Mouse (Mus musculus) thymus, postnatal 10 days (tissue): ENCODE results near the gene Insc.
A peak's percentile ranks its signal among the peaks of the same experiment; 100 is the strongest.

ENCODE experiments used
- DNase-seq, 2 experiments: peaks; one replicate each; pipeline ENCODE4 v3.0.0; 2021; ENCODE audit warnings: low spot score in 2 of 2

Gene Insc

GRCm38 (mm10) chr7:114743022-114743780, at the start of gene Insc:
TSS of gene Insc (plus strand) at chr7:114743694.
- no peak for DNase-seq

DNA sequence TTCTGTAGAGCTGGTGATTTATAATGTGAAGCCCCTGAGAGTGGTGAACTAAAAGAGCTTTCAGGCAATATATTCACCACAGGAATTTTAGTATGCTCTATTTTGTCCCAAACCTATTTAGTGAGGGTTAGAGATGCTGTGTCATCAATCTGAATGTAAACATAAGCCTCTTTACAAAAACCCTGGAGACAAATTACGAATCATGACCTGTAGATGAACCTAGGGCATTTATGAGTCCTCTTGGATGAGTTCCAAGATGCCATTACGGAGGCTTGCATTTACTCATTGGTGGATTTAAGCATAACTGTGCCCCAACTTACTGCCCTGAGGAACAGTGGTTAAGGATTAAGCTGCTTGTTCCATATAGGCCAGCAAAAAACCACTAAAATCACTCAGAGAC, 42.6 kb upstream of the Insc start:
- no peak for DNase-seq

GRCm38 (mm10) chr7:114706716-114707115, 36.8 kb upstream of the Insc start:
- no peak for DNase-seq

DNA sequence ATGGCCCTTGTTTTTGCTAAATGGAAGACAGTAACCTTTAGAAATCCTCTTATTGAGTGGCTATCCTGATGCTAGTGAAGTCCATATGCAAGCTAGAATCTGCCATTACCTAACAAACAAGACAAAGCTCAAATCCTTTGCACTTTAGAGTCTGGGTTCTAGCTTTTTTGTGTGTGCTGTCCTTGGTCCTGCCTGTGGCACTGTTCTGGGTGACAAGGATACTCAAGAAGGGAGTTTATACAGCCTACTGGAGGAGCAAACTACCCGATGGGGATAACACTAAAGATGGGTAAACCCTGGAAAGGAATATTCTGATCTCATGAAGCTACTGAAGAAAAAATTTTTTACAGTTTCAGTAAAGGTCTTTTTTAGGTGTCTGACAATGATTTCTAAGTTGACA, 36.1 kb upstream of the Insc start:
- no peak for DNase-seq

DNA sequence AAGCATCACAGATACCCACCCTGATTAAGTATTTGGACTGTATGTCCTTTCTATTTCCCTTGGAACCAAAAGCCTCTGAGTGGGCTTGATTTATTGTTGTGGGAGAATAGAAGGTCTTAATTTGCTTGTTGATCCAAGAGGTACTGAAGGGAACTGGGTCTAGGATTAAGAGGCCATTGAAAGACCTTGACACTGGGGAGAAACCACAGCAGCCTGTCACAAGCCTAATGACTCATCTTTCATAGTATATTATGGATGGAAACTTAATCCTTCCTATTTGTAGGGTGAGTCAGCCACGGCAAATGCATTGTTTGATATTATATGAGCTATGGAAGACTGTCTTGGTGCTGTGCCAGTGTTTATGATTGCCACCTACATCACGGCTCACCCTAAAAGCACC, 33.1 kb upstream of the Insc start:
- no peak for DNase-seq

DNA sequence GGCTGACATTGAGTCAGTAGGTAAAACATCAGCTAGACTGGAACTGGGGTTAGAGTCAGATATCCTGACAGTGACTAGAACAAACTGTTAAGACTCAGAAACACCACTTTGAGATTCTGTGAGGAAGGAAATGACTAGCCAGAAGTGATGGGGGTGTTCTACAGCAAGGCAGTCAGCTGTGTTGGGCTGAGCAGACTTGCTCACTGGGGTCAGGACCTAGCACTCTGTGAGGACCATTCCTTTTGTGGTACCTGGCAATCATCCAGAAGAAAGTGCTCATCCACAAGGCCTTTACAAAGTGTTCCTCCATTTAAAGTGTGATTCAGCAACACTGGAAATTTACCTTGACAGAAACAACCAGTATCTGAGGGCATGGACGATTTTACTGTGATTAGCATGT, 31.0 kb upstream of the Insc start:
- DNase-seq: no peak

GRCm38 (mm10) chr7:114718300-114718699, 25.2 kb upstream of the Insc start, which contains the start of gene Calcb:
TSS of gene Calcb (plus strand) at chr7:114718643.
- no peak for DNase-seq

GRCm38 (mm10) chr7:114719381-114720131, 23.9 kb upstream of the Insc start:
- DNase-seq: peak in 1 of 2 experiments; percentile 16

DNA sequence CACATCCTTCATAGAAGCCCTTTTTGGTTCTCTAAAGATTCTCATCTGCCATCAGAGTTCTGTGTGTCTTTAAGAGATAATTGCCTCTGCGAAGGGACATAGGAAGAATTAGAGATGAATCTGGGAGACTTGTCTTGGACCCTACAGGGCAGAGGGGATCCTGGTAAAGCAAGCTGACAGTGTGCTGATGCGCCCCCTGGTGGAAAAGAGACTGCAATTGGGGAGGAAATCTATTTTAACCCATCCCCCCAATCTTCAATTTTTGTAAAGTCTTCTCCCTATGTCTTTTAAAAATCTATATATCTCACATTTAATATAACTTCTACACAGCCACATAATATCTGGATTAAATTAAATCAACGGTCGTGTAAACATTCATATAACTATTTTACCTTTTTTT, 13.8 kb upstream of the Insc start:
- peak in 1 of 2 experiments; percentile 17 for DNase-seq

- no peak for DNase-seq
These were observed 12.3 kb upstream of the Insc start for GRCm38 (mm10) chr7:114731175-114731574.

DNA sequence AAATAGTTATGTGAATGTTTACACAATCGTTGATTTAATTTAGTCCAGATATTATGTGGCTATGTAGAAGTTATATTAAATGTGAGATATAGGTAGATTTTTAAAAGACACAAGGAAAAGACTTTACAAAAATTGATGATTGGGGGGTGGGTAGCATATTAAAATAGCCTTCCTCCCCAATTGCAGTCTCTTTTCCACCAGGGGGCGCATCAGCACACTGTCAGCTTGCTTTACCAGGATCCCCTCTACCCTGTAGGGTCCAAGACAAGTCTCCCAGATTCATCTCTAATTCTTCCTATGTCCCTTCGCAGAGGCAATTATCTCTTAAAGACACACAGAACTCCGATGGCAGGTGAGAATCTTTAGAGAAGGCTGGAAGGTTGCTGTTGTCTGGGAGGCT, 11.8 kb upstream of the Insc start:
- peak in 1 of 2 experiments; percentile 14 for DNase-seq

DNA sequence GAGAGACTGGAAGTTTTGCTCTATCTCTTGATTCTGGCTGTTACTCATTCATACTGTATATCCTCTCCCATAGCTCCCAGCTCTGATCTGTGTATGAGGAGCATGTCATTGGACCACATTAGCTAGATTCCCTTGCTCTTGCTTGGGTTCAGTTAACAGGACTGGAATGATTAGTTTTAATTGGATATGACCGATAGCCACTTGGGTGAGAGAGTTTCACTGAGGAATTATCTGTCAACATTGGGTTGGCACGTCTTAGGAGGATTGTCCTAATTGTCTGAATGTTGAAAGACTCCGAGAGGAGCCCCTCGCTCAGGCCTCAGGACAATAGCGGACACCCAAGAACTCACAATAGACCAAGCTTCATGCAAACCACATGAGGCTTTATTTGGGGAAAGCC, 7.2 kb upstream of the Insc start:
- DNase-seq: no peak

DNA sequence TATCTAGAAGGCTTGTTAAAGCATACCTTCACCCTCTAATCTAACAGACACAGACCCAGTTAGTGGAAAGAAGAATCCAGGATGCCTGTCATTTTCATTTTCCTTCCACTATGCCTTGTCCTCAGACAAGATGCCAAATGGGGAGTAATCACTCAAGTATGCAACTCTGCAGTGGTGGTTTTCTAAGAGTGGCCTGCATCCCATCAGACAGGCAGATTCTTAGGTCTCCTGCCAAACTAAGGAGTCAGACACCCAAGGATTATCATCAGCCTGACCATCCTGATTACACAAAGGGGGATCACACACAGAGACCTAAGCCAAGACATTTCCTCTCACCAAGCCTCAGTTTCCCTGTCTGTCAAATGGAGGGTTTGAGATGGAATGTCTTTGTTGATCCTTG, 5.3 kb upstream of the Insc start:
- no peak for DNase-seq

DNA sequence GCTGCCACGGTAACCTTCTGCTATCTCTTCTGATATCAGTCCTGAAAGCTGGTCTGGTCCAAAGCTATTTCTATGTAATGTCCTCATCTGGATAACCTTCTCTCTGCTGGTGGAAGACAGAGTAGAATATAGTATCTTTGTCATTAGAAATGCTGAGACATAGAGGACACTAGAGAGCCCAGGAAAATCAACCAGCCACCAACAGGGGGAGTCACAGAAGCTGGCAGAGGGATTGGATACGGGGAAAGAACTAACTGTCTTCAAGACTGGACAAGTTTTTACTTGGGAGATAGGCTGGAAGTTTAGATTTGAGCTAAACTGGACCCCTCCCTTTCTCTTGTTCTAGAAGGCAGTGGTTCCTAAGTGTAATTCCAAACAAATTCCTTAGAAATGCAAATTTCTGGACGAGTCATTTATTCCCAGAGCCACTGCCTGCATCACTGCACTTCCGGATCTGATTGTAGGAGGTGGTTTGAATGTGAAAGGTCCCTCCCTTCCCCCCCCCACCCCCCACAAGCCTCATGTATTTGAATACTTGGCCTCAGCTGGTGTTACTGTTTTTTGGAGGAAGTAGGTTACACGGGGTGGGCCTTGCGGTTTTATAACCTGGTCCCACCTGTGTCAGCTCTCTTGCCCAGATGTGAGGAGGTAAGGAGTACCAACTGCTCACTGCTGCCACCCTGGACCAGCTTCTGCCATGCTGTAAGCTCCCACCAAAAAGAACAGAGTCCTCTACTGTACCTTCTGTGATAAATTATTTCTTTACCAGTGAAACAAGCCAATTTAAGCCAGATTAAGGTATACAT, 2.9 kb upstream of the Insc start:
- DNase-seq: peak; percentile 49 to 55

DNA sequence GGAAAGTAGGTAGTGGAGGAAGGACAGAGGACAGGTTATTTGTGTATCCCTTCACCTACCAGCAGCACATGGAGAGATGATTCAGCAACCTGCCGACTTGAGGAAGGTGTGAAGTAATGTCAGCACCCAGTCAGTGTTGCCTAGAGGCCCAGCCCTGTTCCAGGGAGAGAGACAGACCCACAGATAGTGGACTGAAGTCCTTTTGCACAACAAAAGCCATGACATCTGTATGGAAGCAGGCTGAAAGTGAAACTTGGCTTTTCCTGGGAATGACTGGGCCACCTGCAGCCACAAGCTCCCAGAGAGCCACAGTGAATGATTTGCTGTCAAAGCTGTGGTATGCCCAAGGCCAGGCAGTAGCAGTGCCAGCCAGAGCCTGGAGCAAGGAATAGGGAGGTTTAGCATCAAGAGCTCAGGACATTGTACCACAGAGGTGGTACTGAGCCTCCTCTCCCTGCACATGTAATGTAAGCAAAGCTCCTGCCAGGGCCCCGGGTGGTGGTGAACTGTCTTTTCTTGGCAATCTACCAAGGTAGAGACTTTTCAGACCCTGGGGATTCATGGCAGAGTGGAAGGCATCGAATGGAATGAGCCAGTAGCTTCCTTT, 1.2 kb downstream of the Insc start:
- no peak for DNase-seq

- no peak for DNase-seq
These were observed 2.2 kb downstream of the Insc start for GRCm38 (mm10) chr7:114745481-114746271.

DNA sequence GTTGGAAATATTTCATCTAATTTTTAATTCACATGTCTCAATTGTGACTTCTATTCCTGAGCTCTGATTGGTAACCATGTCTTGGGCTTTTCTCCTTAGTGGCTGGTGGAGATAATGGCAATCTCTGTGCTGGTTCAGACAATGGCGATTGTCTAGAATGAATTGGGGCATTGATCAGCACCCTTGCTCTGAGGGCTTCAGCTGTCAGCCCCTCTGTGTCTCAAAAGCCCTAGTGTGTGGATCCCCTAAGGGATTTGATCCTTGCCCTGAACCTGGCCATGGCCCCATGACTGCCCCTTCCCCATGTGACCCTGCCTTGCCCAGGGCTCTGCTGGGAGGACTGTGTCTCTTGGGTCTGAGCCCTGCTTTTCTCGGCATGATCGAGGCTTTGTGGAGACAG, 4.1 kb downstream of the Insc start:
- no peak for DNase-seq

GRCm38 (mm10) chr7:114748239-114748638, 4.7 kb downstream of the Insc start:
- DNase-seq: no peak

DNA sequence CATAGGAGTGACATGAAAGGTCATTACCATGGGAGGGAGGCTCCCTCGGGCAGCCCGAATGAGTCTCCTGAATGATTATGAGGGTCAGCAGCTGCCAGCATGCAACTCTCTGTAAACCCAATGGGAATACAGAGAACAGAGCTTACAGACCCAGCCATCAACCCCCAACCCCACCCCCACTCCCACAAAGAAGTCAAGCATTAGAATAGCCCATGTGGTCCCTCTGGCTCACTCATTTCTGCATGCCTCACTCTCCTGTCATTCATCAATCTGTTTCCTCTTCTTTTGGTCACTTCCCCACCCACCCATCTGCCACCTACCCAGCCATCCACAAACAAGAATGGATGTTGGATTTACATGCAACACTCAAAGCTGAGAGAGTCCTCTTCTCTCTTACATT, 10.0 kb downstream of the Insc start:
- no peak for DNase-seq

- no peak for DNase-seq
These were observed 10.7 kb downstream of the Insc start for GRCm38 (mm10) chr7:114754196-114754595.

- no peak for DNase-seq
These were observed 11.1 kb downstream of the Insc start for GRCm38 (mm10) chr7:114754626-114755025.
